Mouse (Mus musculus) liver, adult 2 months (tissue): Measurements from ENCODE around the gene Ifit2.
"Not testable (repeated sequence)": the region's sequence is repeated elsewhere in the genome, so short reads cannot be mapped to it uniquely, and the experiment has no call there.

ENCODE experiments used
- CTCF ChIP-seq: fragments of 200-500 bp; IDR thresholded peaks from 2 replicates; pipeline ENCODE4 v1.5.1; 2011; ENCODE audit warnings: low read depth, low read length, control low read depth
- POLR2A ChIP-seq: fragments of 200-500 bp; IDR thresholded peaks from 2 replicates; pipeline ENCODE4 v1.6.1; 2011; ENCODE audit warnings: low read length, control low read depth; ENCODE audit not compliant: insufficient read depth; ENCODE audit errors: extremely low read depth

GRCm38 (mm10) chr19:34582696-34583095 is 32.2 kb downstream of the Ifit2 start:
- not testable (repeated sequence) for TF ChIP-seq CTCF, POLR2A
